ENCODE assay signal across 31 mouse cellular contexts in the genomic region with DNA sequence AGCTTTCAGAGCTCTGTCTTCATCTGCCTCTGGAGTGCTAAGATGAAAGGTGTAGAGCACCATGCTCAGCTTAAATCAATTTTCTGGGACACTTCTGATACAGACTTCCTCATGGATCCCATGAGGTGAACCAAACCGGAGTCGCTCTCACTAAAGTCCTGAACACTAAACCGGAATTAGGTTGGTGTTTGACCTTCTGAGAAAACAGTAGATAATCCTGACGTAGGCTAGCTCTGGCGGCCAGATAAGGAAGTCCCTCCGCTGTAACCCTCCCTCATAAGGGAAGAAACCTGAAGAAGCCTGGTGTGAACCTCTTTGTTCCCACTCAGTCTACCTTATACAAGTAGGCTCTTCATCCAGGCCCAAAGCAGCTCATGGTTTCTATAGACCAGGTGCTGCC. TPM values are rescaled to one million over a fixed set of nuclear protein-coding genes. Genes with fewer than 3 reads are reported as not detected.
DNase-seq lines count a peak whose midpoint lies in the region; ATAC-seq lines count a peak whose summit lies in the region.
"Had no signal": no experiment of that assay in that cellular context is flagged by ENCODE, and none has a peak within 500 bp of the region (broad histone marks: within the 10 kb centered on the region; RNA-seq: fewer than 3 reads in every experiment).

No protein-coding gene starts in this region.

- no peak for ATAC-seq in heart, embryonic 11.5 days (replicated peaks; ENCODE audit: insufficient number of reproducible peaks, low FRiP score, low TSS enrichment)
- ATAC-seq in liver, embryonic 15.5 days (ENCODE audit: insufficient read depth), result no peak
- ATAC-seq in megakaryocyte-erythroid progenitor cell, adult 5-6 weeks (replicated peaks; ENCODE audit: low FRiP score, low TSS enrichment, poor library complexity, severe bottlenecking), result peak; percentile 39
- no peak for ATAC-seq in kidney, embryonic 14.5 days (ENCODE audit: low FRiP score, low TSS enrichment)
- ATAC-seq: intestine, embryonic 16.5 days had no signal

- 36% methylated on average over 6 of the region's 6 CpGs for WGBS in heart, embryonic 11.5 days (ENCODE audit: insufficient replicate concordance)
- WGBS in heart, embryonic 10.5 days, result 42% methylated on average over 6 of the region's 6 CpGs
- WGBS in liver, embryonic 15.5 days (ENCODE audit: insufficient replicate concordance), result 28% methylated on average over 6 of the region's 6 CpGs
- 90% methylated on average over 6 of the region's 6 CpGs for WGBS in kidney, embryonic 14.5 days

- no peak overlapping the region for H3K4me3 ChIP-seq in heart, embryonic 11.5 days (ENCODE audit: low read depth, low read length)
- no peak overlapping the region for H3K4me3 ChIP-seq in heart, embryonic 10.5 days
- H3K4me3 ChIP-seq in liver, embryonic 15.5 days (replicated peaks), result no peak overlapping the region
- H3K4me3 ChIP-seq in kidney, embryonic 14.5 days (ENCODE audit: low read length), result no peak overlapping the region
- H3K4me3 ChIP-seq: embryonic facial prominence, embryonic 13.5 days; forebrain, embryonic 12.5 days; heart, embryonic 12.5 days; hindbrain, embryonic 13.5 days; limb, embryonic 13.5 days; midbrain, embryonic 12.5 days; myocyte; neural tube, embryonic 12.5 days had no signal

- H3K9me3 ChIP-seq in heart, embryonic 11.5 days (replicated peaks; ENCODE audit: control insufficient read depth, low read length), result no peaks in the 10 kb centered on the region
- H3K9me3 ChIP-seq in heart, embryonic 10.5 days, result no peaks in the 10 kb centered on the region
- H3K9me3 ChIP-seq in liver, embryonic 15.5 days (replicated peaks), result no peaks in the 10 kb centered on the region
- H3K9me3 ChIP-seq in kidney, embryonic 14.5 days (ENCODE audit: control insufficient read depth, low read length), result no peaks in the 10 kb centered on the region
- H3K9me3 ChIP-seq: embryonic facial prominence, embryonic 13.5 days; forebrain, embryonic 12.5 days; heart, embryonic 12.5 days; hindbrain, embryonic 13.5 days; limb, embryonic 13.5 days; midbrain, embryonic 12.5 days; neural tube, embryonic 12.5 days had no signal

- H3K9ac ChIP-seq in heart, embryonic 11.5 days (ENCODE audit: low read depth, low read length), result no peak overlapping the region
- no peak overlapping the region for H3K9ac ChIP-seq in liver, embryonic 15.5 days
- no peak overlapping the region for H3K9ac ChIP-seq in kidney, embryonic 14.5 days (ENCODE audit: low read depth, low read length)
- H3K9ac ChIP-seq: embryonic facial prominence, embryonic 13.5 days; forebrain, embryonic 12.5 days; heart, embryonic 12.5 days; hindbrain, embryonic 13.5 days; limb, embryonic 13.5 days; midbrain, embryonic 12.5 days; neural tube, embryonic 12.5 days had no signal

- no peaks in the 10 kb centered on the region for H3K36me3 ChIP-seq in heart, embryonic 11.5 days (ENCODE audit: control insufficient read depth, insufficient read depth, low read length)
- no peaks in the 10 kb centered on the region for H3K36me3 ChIP-seq in heart, embryonic 10.5 days
- no peaks in the 10 kb centered on the region for H3K36me3 ChIP-seq in liver, embryonic 15.5 days (replicated peaks)
- H3K36me3 ChIP-seq in kidney, embryonic 14.5 days (ENCODE audit: control insufficient read depth, insufficient read depth, low read length), result no peaks in the 10 kb centered on the region
- H3K36me3 ChIP-seq: embryonic facial prominence, embryonic 13.5 days; forebrain, embryonic 12.5 days; heart, embryonic 12.5 days; hindbrain, embryonic 13.5 days; limb, embryonic 13.5 days; midbrain, embryonic 12.5 days; neural tube, embryonic 12.5 days had no signal

- no peaks in the 10 kb centered on the region for H3K27me3 ChIP-seq in heart, embryonic 11.5 days (ENCODE audit: control insufficient read depth, insufficient read depth, low read length)
- no peaks in the 10 kb centered on the region for H3K27me3 ChIP-seq in heart, embryonic 10.5 days (ENCODE audit: insufficient read depth, poor library complexity, severe bottlenecking)
- no peaks in the 10 kb centered on the region for H3K27me3 ChIP-seq in liver, embryonic 15.5 days
- no peaks in the 10 kb centered on the region for H3K27me3 ChIP-seq in kidney, embryonic 14.5 days (ENCODE audit: control insufficient read depth, insufficient read depth, low read length)
- H3K27me3 ChIP-seq: embryonic facial prominence, embryonic 13.5 days; forebrain, embryonic 12.5 days; heart, embryonic 12.5 days; hindbrain, embryonic 13.5 days; limb, embryonic 13.5 days; neural tube, embryonic 12.5 days had no signal

- H3K27ac ChIP-seq in heart, embryonic 11.5 days (ENCODE audit: low read depth, low read length), result no peak overlapping the region; the same call in 1 of the 2 replicates
- no peak overlapping the region for H3K27ac ChIP-seq in heart, embryonic 10.5 days
- H3K27ac ChIP-seq in liver, embryonic 15.5 days (replicated peaks), result no peak overlapping the region
- no peak overlapping the region for H3K27ac ChIP-seq in kidney, embryonic 14.5 days (ENCODE audit: low read depth, low read length)
- H3K27ac ChIP-seq: embryonic facial prominence, embryonic 13.5 days; hindbrain, embryonic 13.5 days; limb, embryonic 13.5 days; midbrain, embryonic 12.5 days; neural tube, embryonic 12.5 days; stomach, postnatal 0 days had no signal

- DNase-seq in heart, embryonic 10.5 days (ENCODE audit: low spot score), result no peak
- peak; percentile 56 for DNase-seq in liver
- no peak for DNase-seq in adrenal gland, postnatal 14 days
- DNase-seq in left cerebral cortex, adult 9 months (ENCODE audit: low spot score in 2 of 2), result no peak
- DNase-seq: cerebellum, adult 11 months; cerebellum, adult 9-11 months; gastrocnemius, postnatal 10 days; heart, postnatal 4 days; kidney, adult 8-10 months; kidney, postnatal 10 days; layer of hippocampus, postnatal 36 days; lung, adult 2 months; lung, postnatal 10 days; right cerebral cortex, adult 18-20 months; spleen, adult 18-20 months; thymus, adult 18-20 months; thymus, postnatal 36 days had no signal

- peaks cover 42% of the 10 kb centered on the region for H3K4me1 ChIP-seq in heart, embryonic 11.5 days (ENCODE audit: control insufficient read depth, insufficient read depth, low read length)
- peaks cover 46% of the 10 kb centered on the region for H3K4me1 ChIP-seq in heart, embryonic 10.5 days
- H3K4me1 ChIP-seq in liver, embryonic 15.5 days (replicated peaks), result peaks cover 44% of the 10 kb centered on the region
- peaks cover 6% of the 10 kb centered on the region; the same call in 1 of the 2 replicates for H3K4me1 ChIP-seq in kidney, embryonic 14.5 days (ENCODE audit: control insufficient read depth, insufficient read depth, low read length)

- H3K4me2 ChIP-seq in heart, embryonic 11.5 days, result 0 out of 2 replicates have a peak overlapping the region, but pooled peaks have one; percentile 11
- H3K4me2 ChIP-seq in liver, embryonic 15.5 days, result peak overlapping the region; percentile 33; the same call in 1 of the 2 replicates
- H3K4me2 ChIP-seq in kidney, embryonic 14.5 days (replicated peaks; ENCODE audit: low read depth, low read length), result no peak overlapping the region
- H3K4me2 ChIP-seq: embryonic facial prominence, embryonic 13.5 days; forebrain, embryonic 12.5 days; heart, embryonic 12.5 days; hindbrain, embryonic 13.5 days; limb, embryonic 13.5 days; midbrain, embryonic 12.5 days; neural tube, embryonic 12.5 days had no signal

RNA-seq across cellular contexts. Expression of a gene that starts 29.0 kb away (rescaled TPM):
- 22.7 and 24.7 TPM in 2 replicates for polyA plus RNA-seq in heart, embryonic 11.5 days (2014; fragmentation: Nextera tagmentation; extraction: Ambion mirVana)
- 13.4 and 24.5 TPM in 2 replicates for polyA plus RNA-seq in heart, embryonic 10.5 days (2016; fragmentation: Nextera tagmentation; extraction: Ambion mirVana)
- 5.3 and 5.9 TPM in 2 replicates for polyA plus RNA-seq in liver, embryonic 15.5 days (2015; fragmentation: Nextera tagmentation; extraction: Ambion mirVana)
- 17.4 and 28.9 TPM in 2 replicates for total RNA-seq in megakaryocyte-erythroid progenitor cell, adult 5-6 weeks (2014; fragmentation: Nextera tagmentation)
- total RNA-seq in megakaryocyte-erythroid progenitor cell, adult 5-6 weeks (2017), result 21.1 and 38.7 TPM in 2 replicates
- polyA plus RNA-seq in kidney, embryonic 14.5 days (2014; fragmentation: Nextera tagmentation; extraction: Ambion mirVana), result 15.6 and 20.5 TPM in 2 replicates
- 41.5 and 52.1 TPM in 2 replicates for total RNA-seq in adrenal gland, postnatal 14 days (2021)
